Mouse (Mus musculus) ES-E14 (cell line): ENCODE measurements around the gene Gm43951. TPM values are rescaled to one million over a fixed set of nuclear protein-coding genes. Genes with fewer than 3 reads are reported as not detected.

Experiments used
- DNase-seq: peaks from one replicate; pipeline ENCODE4 v3.0.0-alpha.2; 2013; ENCODE audit warnings: low read depth, low spot score
- H3K27ac ChIP-seq: 2 replicates; pipeline ENCODE4 v1.5.1; 2012; ENCODE audit warnings: low read depth, mild to moderate bottlenecking, low read length, moderate library complexity, mixed read lengths; ENCODE audit not compliant: poor library complexity, insufficient read depth, severe bottlenecking
- H3K36me3 ChIP-seq: 2 replicates; pipeline ENCODE4 v1.6.1; 2012; ENCODE audit warnings: mild to moderate bottlenecking, low read length, moderate library complexity, mixed read lengths; ENCODE audit not compliant: control insufficient read depth, poor library complexity, insufficient read depth, severe bottlenecking
- H3K4me1 ChIP-seq, 2 experiments: fragments of 150-350 bp in 1 of 2; sonication (generic) in 1 of 2; 2 replicates each; pipeline ENCODE4 v1.6.1; 2012; ENCODE audit warnings: low read length in 2 of 2, mild to moderate bottlenecking in 1 of 2, mixed read lengths in 1 of 2; ENCODE audit not compliant: control insufficient read depth in 2 of 2, insufficient read depth in 2 of 2, poor library complexity in 1 of 2
- H3K4me3 ChIP-seq, 2 experiments: fragments of 150-350 bp in 1 of 2; sonication (generic) in 1 of 2; 2 replicates each; pipeline ENCODE4 v1.5.1; 2012; ENCODE audit warnings: low read length in 2 of 2, low read depth in 1 of 2, mild to moderate bottlenecking in 1 of 2, mixed read lengths in 1 of 2; ENCODE audit not compliant: insufficient read depth in 1 of 2, poor library complexity in 1 of 2, severe bottlenecking in 1 of 2
- H3K9ac ChIP-seq: 2 replicates; pipeline ENCODE4 v1.6.1; 2012; ENCODE audit warnings: low read depth, mild to moderate bottlenecking, low read length, mixed read lengths; ENCODE audit not compliant: poor library complexity, insufficient read depth, severe bottlenecking
- H3K9me3 ChIP-seq: fragments of 150-350 bp; sonication (generic); 2 replicates; pipeline ENCODE4 v1.6.1; 2012; ENCODE audit warnings: low read depth, mild to moderate bottlenecking, low read length; ENCODE audit not compliant: control insufficient read depth, insufficient read depth
- CHD2 ChIP-seq: IDR thresholded peaks from 2 replicates; pipeline ENCODE4 v1.6.1; 2014; ENCODE audit warnings: mild to moderate bottlenecking, low read depth, low read length, inconsistent platforms
- HCFC1 ChIP-seq: IDR thresholded peaks from 2 replicates; pipeline ENCODE4 v1.6.1; 2012; ENCODE audit warnings: low read length, inconsistent platforms, borderline replicate concordance; ENCODE audit not compliant: insufficient read depth
- MAFK ChIP-seq: IDR thresholded peaks from 2 replicates; pipeline ENCODE4 v1.6.1; 2014; ENCODE audit warnings: mild to moderate bottlenecking, low read depth, low read length, inconsistent platforms; ENCODE audit not compliant: insufficient read depth
- ZC3H11A ChIP-seq: IDR thresholded peaks from 2 replicates; pipeline ENCODE4 v1.6.1; 2012; ENCODE audit warnings: low read depth, mild to moderate bottlenecking, inconsistent platforms, low read length, borderline replicate concordance
- ZNF384 ChIP-seq: IDR thresholded peaks from 2 replicates; pipeline ENCODE4 v1.6.1; 2012; ENCODE audit warnings: low read depth, low read length, inconsistent platforms
- in situ Hi-C, 2 experiments: fragments of 600-800 bp; cut with MboI; formaldehyde crosslinking; loops; one replicate each; pipeline ENCODE4 v1.15.1; 2025; ENCODE audit warnings: low sequenced_read_pairs in 2 of 2, inconsistent platforms in 1 of 2; ENCODE audit not compliant: unreplicated experiment in 2 of 2
- total RNA-seq: library from RNA; depleted of rRNA; stranded (reverse); fragments of 300-350 nt; gene quantifications from 2 replicates; pipeline ENCODE4 v1.2.3, GENCODE M21; 2012

The Gm43951 gene
- total RNA-seq, 1 experiment, result 2.8 TPM

DNA sequence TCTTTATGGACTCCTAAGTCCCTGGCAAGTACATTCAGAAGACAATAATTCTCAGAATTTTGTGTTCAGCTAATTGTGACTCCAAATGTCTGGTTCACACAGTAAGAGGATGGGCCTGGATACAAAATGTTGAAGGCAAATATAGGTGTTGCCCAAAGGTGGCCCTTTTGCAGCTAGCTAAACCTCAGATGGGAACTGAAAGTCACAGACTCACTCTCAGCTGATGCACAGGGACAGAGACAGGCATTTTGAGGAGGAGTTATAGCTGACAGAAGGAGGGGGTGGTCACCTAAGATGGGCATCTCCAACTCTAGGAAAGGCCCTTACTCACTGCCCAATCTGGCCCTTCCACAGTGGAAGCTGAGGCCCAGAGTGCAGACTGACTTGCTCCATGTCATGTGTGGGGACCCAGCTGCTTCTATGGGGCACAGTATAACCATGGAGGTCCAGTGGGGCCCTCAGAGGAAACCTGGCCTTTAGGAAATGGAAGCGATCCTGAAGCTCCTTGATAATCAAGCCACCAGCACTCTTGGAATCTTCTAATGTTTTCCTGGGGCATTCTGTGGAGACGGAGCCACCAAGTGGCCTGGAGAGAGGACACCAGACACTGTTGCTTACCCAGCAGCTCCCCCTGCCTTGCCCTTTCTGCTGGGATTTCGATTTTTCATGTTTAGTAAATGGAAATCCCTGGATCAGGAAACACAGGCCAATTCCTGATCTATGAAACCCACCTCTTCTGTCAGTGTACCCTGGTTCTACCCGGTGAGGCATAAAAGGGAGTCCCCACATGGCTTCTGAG lies 33.6 kb upstream of the Gm43951 start:
- no peaks in the 10 kb centered on the region for H3K36me3 ChIP-seq
- H3K4me1 ChIP-seq, result no peaks in the 10 kb centered on the region
- H3K9me3 ChIP-seq, result no peaks in the 10 kb centered on the region
- TF ChIP-seq CHD2 (no peak), ZC3H11A (no peak), MAFK (no peak), HCFC1 (no peak), ZNF384 (no peak)
- H3K9ac ChIP-seq, result no peak overlapping the region
- no peak for DNase-seq
- no peak overlapping the region for H3K4me3 ChIP-seq
- in situ Hi-C loops, result no loop called here
- no peak overlapping the region for H3K27ac ChIP-seq

DNA sequence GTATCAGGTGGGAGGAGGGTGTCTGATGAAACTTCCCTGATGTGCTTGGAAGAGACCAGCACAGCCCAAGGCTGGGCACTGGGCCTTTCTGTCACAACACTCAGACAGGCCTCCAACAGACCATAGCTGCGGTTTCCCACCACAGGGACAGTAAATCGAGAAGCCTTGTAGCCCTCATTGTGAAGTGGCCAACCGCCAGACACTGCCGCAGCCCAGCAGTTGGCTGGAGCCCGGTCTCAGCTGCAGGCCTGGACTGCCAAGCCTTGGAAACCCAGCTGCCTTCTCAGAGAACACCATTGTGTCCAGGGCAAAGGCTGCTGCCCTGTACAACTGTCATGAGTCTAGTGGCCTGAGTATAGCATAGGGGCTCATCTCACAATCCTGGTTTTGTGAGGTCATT lies 27.4 kb upstream of the Gm43951 start:
- Histone ChIP-seq H3K4me1 (peaks cover 0 to 2% of the 10 kb centered on the region in 2 experiments; a peak in 1 of 4 replicates), H3K9ac (no peak overlapping the region), H3K36me3 (no peaks in the 10 kb centered on the region), H3K4me3 (no peak overlapping the region), H3K9me3 (no peaks in the 10 kb centered on the region), H3K27ac (no peak overlapping the region)
- DNase-seq, result no peak
- in situ Hi-C loops, result no loop called here
- no peak for TF ChIP-seq HCFC1
- no peak for TF ChIP-seq ZC3H11A
- no peak for TF ChIP-seq CHD2
- no peak for TF ChIP-seq MAFK
- TF ChIP-seq ZNF384, result no peak

DNA sequence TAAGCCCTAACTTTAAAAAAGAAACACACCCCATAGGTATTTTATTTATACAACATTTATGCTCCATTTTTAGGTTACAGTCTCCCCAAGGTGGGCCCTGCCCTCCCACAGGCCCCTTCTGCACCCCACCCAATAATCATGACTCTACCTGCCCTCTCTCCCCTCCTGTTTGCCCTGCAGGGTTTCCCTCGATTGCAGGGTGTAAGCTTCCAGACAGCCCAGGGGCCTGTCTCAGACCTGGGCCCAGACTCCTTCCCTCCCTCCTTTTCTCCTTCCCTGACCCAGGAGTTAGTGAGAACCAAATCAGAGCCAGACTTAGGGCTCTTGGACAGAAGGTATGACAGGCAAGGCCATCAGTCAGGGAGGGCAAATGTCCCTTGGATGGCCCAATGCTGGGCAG lies 26.4 kb upstream of the Gm43951 start:
- no peak for DNase-seq
- Histone ChIP-seq H3K4me3 (no peak overlapping the region), H3K9me3 (no peaks in the 10 kb centered on the region), H3K36me3 (no peaks in the 10 kb centered on the region), H3K4me1 (peaks cover 0 to 2% of the 10 kb centered on the region in 2 experiments; a peak in 1 of 4 replicates), H3K9ac (no peak overlapping the region), H3K27ac (no peak overlapping the region)
- in situ Hi-C loops, result no loop called here
- TF ChIP-seq ZC3H11A, result no peak
- TF ChIP-seq ZNF384, result no peak
- TF ChIP-seq HCFC1, result no peak
- no peak for TF ChIP-seq MAFK
- TF ChIP-seq CHD2, result no peak

DNA sequence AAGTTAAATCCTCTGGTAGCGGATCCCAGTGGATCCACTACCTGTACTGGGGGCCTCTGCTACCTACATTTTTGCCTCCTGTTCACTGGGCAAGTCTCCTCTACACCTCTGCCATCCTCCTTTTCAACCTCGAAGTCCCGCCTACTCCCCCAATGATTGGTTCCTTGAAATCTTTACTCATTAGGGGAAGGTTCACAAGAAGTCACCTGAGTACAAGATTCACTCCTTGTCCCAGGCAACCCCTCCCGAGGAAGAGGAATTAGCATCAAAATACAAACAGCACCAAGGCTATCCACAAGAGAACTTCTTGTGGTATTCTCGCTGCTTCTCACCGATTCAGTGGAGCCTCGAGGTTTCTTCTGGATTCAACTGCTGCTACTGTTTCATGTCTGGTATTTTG lies 25.4 kb upstream of the Gm43951 start:
- DNase-seq, result peak; percentile 47
- in situ Hi-C loops, result no loop called here

More for the DNA sequence above, 25.4 kb upstream of the Gm43951 start:
- H3K9ac ChIP-seq, result no peak overlapping the region
- H3K4me1 ChIP-seq, result peaks cover 0 to 2% of the 10 kb centered on the region in 2 experiments; a peak in 1 of 4 replicates
- TF ChIP-seq ZC3H11A (no peak), ZNF384 (no peak), MAFK (no peak), HCFC1 (no peak), CHD2 (no peak)
- H3K27ac ChIP-seq, result no peak overlapping the region
- H3K4me3 ChIP-seq, result 0 out of 4 replicates have a peak overlapping the region, but pooled peaks of 1 of the 2 experiments have one; percentile 21
- no peaks in the 10 kb centered on the region for H3K36me3 ChIP-seq
- no peaks in the 10 kb centered on the region for H3K9me3 ChIP-seq
